Mouse (Mus musculus) cerebellum, adult 2 months (tissue): ENCODE results near the gene Stk4. TPM values are rescaled to one million over a fixed set of nuclear protein-coding genes. Genes with fewer than 3 reads are reported as not detected.

Experiments used
- DNase-seq, 2 experiments: peaks; one replicate each; pipeline ENCODE4 v3.0.0; 2021
- H3K27ac ChIP-seq: fragments of 200-500 bp; 2 replicates; pipeline ENCODE4 v1.5.1; 2012; ENCODE audit warnings: low read length, control low read depth, inconsistent platforms; ENCODE audit not compliant: insufficient read depth
- H3K27me3 ChIP-seq: fragments of 200-500 bp; 2 replicates; pipeline ENCODE4 v1.6.1; 2012; ENCODE audit warnings: inconsistent platforms, mild to moderate bottlenecking, low read length, moderate library complexity; ENCODE audit not compliant: control insufficient read depth, insufficient read depth
- H3K4me1 ChIP-seq: fragments of 200-500 bp; 2 replicates; pipeline ENCODE4 v1.6.1; 2011; ENCODE audit warnings: low read length; ENCODE audit not compliant: control insufficient read depth, insufficient read depth
- H3K4me3 ChIP-seq: fragments of 200-500 bp; replicated peaks from 2 replicates; pipeline ENCODE3; 2011; ENCODE audit warnings: mild to moderate bottlenecking, low read depth, low read length, control low read depth; ENCODE audit not compliant: insufficient read depth
- CTCF ChIP-seq: fragments of 200-500 bp; IDR thresholded peaks from 2 replicates; pipeline ENCODE4 v1.5.1; 2011; ENCODE audit warnings: low read depth, mild to moderate bottlenecking, control low read depth, low read length, moderate library complexity, borderline replicate concordance; ENCODE audit not compliant: insufficient read depth
- POLR2A ChIP-seq: fragments of 200-500 bp; IDR thresholded peaks from 2 replicates; pipeline ENCODE4 v1.6.1; 2011; ENCODE audit warnings: low read length, control low read depth, borderline replicate concordance; ENCODE audit not compliant: insufficient read depth
- WGBS: fragments of 180-500 bp; shearing (Covaris S2); methylation state at CpG from one replicate; pipeline ENCODE4 v1.1.7; 2018; 5-methylcytosine and 5-hydroxymethylcytosine counted together
- polyA plus RNA-seq: library from polyadenylated mRNA; depleted of rRNA; stranded (reverse); fragments of >200 nt; gene quantifications from 2 replicates; pipeline ENCODE4 v1.2.3, GENCODE M21; 2012; rRNA removed

Gene Stk4
- polyA plus RNA-seq, 1 experiment = 17.1 TPM

DNA sequence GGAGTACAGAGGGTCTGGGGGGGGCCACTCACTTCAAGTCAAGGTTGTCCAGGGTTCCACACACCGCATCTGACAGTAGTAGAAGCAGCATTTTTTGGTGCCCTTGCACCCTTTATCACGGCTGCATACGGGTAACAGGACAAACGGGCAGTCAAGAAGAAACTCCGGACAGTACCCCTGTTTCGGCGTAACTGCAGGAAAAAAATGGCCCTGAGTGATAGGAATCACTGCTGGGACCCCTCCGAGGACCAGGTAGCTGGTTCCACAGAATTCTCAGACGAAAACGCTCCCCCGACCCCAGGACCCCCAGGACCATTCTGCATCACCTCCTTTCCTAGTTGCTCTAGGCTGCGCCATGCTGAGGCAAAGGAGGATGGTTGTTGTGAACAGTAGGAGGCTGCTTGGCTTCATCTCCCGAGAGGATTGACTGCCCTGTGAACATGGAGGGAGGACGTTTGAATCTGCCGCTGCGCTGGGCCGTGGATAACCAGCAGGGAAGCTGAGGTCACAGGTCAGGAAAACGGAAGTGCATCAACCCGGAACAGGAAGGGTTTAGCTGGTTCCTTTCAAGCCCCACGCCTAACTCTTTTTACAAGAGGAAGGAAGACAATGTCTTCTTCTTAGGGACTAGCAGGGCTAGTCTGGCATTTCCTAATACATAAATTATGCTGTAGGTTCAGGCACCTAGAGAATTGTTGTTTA, 129.7 kb downstream of the Stk4 start, which contains the start of gene Wfdc15a:
Gene Wfdc15a, minus strand, starts transcription at position 505 of the 702 bp plus-strand sequence.
- TF ChIP-seq CTCF (no peak), POLR2A (no peak)
- DNase-seq = no peak
- no peak within 1 kb of the TSS for H3K27ac ChIP-seq
- 79% methylated on average over 20 of the region's 20 CpGs for WGBS
- H3K27me3 ChIP-seq = no peaks in the 10 kb centered on the region
- H3K4me1 ChIP-seq = no peaks in the 10 kb centered on the region
- H3K4me3 ChIP-seq = no peak within 1 kb of the TSS

Other genes starting within 250 kb of the Stk4 start
- 0.08 and 0.32 TPM in 2 replicates for gene Ccn5, start 249.5 kb upstream of the Stk4 start, polyA plus RNA-seq
- 0.60 and 0.79 TPM in 2 replicates for gene Kcnk15, start 216.7 kb upstream of the Stk4 start, polyA plus RNA-seq
- gene Rims4, start 151.6 kb upstream of the Stk4 start, polyA plus RNA-seq = 30.3 and 35.1 TPM in 2 replicates
- 231 and 250 TPM in 2 replicates for gene Ywhab, start 75.4 kb upstream of the Stk4 start, polyA plus RNA-seq
- gene Pabpc1l, start 44.9 kb upstream of the Stk4 start, polyA plus RNA-seq = 3.1 and 3.2 TPM in 2 replicates
- 66.9 and 71.5 TPM in 2 replicates for gene Tomm34, start 847 bp downstream of the Stk4 start, polyA plus RNA-seq
- gene Kcns1, start 100.8 kb downstream of the Stk4 start, polyA plus RNA-seq = 2.3 TPM in 2 replicates
- gene Wfdc5, start 112.4 kb downstream of the Stk4 start, polyA plus RNA-seq = not detected in 2 replicates
- gene Wfdc12, start 120.3 kb downstream of the Stk4 start, polyA plus RNA-seq = 0.15 TPM in 1 of 2 replicates, not detected in the other
- not detected in 2 replicates for gene Wfdc15a, start 129.8 kb downstream of the Stk4 start, polyA plus RNA-seq
- not detected in 2 replicates for gene Wfdc15b, start 151.3 kb downstream of the Stk4 start, polyA plus RNA-seq
- not detected in 2 replicates for gene Svs2, start 168.1 kb downstream of the Stk4 start, polyA plus RNA-seq
- not detected in 2 replicates for gene Svs3b, start 186.3 kb downstream of the Stk4 start, polyA plus RNA-seq
- gene Svs4, start 208.1 kb downstream of the Stk4 start, polyA plus RNA-seq = not detected in 2 replicates
- not detected in 2 replicates for gene Svs3a, start 218.9 kb downstream of the Stk4 start, polyA plus RNA-seq
- not detected in 2 replicates for gene Svs6, start 246.4 kb downstream of the Stk4 start, polyA plus RNA-seq